Mouse (Mus musculus): ENCODE data around the gene Kbtbd8.

Kbtbd8 gene

DNA sequence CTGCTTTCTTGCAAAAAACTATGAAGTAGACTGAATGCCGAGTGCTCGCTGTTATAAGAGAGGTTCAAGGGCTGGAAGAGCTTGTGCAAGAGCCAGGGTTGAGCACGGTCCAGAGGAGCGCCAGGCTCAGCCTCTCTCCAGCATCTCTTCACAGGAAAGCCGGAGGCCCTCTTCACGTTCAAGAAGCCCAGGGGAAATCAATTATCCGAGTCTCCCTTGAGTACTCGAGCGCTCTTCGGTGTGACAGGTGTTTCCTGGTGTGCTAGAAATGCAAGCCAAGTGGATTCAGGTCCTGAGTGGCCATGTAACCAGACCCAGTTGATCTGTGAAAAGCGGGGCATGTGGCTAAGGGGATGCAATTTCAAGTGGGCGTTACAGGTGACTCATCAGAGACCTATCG, at the start of gene Kbtbd8:
Gene Kbtbd8, plus strand, starts transcription at position 295 of the 400 bp plus-strand sequence.
- peak; percentile 21 for DNase-seq (ENCODE audit: low spot score)

DNA sequence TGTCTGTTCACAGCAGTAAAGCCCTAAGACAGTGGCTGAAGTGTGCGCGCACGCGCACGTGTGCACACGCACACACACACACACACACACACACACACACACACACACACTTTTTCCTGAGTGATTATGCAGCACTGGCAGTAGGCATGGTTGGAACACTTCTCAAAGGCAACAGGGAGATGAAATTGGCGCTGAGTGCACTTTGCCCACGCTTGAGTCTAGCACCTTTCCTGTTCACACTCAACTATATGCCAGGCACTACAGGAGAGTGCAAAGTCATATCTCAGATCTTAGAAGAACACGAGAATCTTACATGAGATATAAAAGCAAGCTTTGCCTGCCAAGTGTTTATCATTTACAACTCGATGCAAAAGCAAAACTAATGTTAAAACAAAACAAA, 47.3 kb upstream of the Kbtbd8 start:
- DNase-seq (ENCODE audit: low spot score), result no peak

DNA sequence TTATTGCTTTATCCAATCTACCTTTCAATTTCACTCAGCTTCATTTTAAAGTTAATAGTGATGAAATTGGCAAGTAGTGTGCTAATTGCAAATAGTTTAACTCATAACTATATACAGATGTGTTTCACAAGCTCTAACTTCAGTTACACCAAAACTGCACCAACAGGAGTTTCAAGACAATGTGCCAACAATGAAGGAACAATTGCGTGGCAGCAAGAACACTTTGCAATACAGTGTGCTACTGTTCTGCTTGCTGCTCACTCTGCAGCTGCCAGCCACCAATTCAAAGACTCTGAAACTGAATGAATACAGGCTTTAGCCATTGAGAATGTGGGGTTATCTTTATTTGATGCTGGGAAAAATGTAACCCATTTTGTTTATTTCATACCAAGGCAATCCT, 31.8 kb upstream of the Kbtbd8 start:
- no peak for DNase-seq (ENCODE audit: low spot score)

DNA sequence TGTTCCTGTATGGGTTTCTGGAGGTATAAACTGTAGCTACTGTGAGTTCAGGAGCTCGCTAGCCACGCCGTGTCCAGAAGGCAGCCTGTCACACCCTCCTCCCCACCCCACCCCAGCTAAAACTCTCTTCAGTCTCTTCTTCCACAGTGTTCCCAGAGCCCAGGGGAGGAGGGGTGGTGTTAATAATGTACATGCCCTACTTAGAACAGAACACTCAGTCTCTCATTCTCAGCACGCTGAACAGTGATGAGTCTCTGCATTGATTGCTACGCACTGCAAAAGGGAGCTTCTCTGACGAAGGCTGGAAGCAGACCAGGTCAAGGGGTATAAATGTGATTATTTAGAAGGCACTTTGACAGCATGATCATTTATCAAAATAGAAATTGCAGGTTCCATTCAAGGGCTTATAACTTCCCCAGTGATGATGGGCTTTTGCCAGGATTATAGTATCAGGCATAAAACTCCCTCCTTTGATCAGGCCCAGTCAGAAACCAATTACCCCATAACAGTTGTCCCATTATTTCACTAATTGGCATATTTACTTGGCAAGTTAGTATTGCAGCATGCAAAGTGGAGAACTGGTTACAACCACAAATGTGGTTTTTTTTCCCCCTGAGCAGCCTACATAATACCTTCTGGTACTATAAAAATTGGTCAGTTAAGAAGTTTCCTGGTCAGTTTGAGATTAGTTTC, 29.7 kb upstream of the Kbtbd8 start:
- no peak for DNase-seq (ENCODE audit: low spot score)

DNA sequence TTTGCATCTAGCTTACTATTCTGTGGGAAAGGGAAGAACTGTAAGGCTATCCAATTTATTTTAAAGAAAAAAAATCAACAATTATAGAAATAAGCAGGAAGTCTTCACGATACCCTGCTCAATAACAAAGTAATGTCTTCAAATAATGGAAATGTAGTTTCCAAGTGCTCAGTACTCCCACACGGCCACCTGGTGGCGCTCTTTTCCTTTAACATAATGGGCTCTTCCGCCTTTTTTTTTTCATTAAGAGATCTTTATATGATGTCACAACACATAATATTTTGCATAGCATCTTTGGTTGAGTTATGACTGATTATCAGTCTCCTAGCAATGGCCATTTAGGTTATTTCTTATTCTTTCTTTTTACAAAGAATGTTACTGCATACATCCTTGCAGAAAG, 29.0 kb upstream of the Kbtbd8 start:
- DNase-seq (ENCODE audit: low spot score), result no peak

DNA sequence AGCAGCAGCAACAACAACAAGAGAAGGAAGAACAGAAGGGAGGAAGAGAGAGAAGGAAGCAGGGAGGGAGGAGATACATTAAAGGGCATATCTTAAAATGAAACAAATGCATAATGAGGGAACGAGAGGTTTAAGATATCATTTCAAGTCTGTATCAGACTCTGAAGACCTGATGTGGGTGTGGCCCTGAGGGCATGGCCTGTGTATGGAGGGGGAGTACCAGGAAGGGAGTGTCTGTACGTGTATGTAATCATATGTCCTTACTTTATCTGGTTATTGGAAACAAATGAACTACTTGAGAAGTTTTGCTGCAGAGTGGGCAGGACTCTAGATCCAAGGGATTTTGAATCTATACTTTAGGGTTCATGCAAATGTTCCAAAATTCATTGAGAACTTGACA, 22.3 kb upstream of the Kbtbd8 start:
- no peak for DNase-seq (ENCODE audit: low spot score)

DNA sequence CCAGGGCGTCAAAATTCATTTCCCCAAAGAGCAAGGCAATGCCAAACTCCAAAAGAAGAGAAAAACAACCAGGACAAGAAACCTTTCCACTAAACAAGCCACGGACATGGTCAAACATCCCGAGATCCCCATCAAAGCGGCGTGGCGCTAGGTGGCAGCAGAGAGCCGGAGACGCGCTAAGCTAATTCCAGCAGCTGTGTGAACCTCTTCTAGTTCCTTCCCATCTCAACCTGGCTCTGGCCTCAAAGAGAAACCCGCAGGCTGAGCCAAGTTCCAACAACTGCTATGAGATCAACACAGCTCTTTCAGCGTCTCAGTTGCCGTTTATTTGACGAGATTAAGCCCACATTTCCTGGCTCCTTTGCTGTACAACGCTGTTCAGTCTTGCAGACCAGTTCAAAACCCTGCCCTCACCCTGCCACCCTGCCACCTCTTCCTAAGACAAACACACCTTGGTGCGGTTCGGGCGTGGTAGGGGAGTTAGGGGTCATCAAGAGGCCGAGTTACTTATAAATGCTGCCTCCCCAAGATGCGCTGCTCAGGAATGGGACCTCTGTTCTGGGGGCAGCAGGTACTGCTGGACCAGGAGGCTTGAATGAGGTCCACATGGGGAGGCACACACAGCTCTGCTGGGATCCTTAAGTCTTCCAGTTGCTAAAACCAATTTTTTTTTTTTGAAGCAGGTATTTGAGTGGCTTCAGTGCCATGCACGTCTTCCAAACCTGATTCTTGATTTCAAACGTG, 18.5 kb upstream of the Kbtbd8 start:
- DNase-seq (ENCODE audit: low spot score), result peak; percentile 72

DNA sequence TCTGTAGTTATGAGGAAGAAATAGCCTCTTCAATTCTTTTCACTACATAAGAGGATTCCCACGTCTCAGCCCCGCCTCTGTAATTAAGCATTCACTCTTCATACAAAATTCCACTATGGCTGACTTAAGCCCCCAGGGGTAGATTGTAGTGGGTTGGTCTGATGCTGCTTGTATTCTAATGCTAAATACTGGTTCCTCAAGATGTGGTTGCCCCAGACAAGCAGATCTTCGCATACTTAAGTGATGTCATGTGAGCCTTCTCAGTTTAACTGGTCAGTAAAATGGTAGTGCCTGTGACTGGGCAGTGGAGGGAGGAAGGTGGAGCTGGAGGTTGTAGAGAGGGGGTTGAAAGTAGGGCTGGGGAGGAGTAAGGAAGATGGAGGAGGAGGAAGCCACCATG, 13.3 kb upstream of the Kbtbd8 start:
- DNase-seq (ENCODE audit: low spot score), result no peak

DNA sequence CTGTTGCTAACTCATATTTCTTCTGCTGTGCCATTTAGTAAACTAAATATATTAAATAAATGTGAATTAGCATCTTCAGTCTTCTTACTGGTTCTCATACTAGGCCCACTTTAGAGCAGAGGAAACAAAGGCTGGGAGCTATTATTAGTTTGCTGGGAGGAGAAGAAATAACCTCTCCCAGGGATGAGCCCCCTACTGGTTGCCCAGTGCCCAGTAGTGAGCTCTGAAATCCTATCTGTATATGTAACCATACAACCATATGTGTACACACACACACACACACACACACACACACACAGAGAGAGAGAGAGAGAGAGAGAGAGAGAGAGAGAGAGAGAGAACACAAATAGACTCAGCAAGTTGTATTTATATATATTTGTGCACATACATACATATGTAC, 8.6 kb upstream of the Kbtbd8 start:
- no peak for DNase-seq (ENCODE audit: low spot score)

DNA sequence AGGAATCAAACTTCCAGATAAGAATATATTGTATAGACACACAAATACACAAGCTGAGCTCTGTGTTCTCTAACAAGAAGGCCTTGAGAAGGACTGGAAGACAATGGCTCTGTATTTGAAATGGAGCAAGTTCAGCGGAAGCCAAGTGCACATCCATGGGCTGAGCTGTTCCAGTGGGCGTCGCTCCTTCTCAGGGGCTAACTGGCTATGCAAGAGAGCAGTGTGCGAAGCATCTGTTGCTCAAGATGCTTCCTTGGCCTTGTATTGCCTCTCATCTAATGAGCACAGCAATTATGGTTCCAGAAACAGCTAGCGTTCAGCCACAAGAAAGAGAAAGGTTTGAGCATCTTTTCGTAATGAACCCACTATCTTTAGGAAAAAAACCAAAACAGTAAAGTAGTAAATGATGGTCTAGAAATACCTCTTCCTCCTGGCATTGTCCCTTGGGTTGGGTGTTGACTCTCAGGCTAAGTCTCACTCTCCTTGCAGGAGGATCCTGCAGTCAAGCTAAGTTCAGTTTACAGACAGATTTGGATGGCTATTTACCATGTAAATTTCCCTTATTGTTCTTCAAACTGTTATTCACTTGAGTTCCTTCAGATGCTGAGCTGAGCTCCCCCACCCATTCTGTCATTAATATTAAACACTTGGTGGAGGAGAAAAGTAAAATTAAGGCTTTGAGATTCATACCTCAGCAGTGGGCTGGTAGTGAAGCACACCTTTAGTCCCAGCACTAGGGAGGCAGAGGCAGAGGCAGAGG, 7.2 kb upstream of the Kbtbd8 start:
- no peak for DNase-seq (ENCODE audit: low spot score)

DNA sequence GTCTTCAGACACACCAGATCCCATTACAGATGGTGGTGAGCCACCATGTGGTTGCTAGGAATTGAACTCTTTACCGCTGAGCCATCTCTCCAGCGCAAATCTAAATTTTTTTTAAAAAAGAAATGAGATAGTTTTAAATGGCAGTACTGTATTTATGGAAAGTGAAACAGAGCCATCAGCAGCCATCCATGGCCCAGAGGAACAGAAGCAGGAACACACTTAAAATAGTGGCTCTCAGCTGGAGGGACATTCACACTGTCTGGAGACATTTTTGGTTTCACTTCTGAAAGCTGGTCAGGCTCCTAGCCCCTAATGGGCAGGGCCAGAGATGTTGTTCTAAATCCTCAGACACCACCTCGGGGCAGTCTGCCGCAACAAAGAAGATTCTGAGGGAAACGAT, 5.0 kb upstream of the Kbtbd8 start:
- no peak for DNase-seq (ENCODE audit: low spot score)

DNA sequence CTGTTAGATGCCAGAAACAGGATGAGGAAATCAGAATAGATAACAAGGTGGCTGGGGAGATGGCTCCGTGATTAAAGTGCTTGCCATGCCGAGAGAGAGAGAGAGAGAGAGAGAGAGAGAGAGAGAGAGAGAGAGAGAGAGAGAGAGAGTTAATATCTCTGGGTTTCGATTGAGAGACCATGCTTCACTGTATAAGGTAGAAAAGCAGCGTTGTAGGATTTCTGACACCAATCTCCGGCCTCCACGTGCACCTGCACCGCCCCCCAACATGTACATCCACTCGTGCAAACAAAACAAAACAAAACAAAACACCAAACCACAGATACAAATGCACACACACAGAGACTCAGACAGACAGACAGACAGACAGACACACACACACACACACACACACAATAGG, 527 bp upstream of the Kbtbd8 start:
- DNase-seq (ENCODE audit: low spot score), result no peak

DNA sequence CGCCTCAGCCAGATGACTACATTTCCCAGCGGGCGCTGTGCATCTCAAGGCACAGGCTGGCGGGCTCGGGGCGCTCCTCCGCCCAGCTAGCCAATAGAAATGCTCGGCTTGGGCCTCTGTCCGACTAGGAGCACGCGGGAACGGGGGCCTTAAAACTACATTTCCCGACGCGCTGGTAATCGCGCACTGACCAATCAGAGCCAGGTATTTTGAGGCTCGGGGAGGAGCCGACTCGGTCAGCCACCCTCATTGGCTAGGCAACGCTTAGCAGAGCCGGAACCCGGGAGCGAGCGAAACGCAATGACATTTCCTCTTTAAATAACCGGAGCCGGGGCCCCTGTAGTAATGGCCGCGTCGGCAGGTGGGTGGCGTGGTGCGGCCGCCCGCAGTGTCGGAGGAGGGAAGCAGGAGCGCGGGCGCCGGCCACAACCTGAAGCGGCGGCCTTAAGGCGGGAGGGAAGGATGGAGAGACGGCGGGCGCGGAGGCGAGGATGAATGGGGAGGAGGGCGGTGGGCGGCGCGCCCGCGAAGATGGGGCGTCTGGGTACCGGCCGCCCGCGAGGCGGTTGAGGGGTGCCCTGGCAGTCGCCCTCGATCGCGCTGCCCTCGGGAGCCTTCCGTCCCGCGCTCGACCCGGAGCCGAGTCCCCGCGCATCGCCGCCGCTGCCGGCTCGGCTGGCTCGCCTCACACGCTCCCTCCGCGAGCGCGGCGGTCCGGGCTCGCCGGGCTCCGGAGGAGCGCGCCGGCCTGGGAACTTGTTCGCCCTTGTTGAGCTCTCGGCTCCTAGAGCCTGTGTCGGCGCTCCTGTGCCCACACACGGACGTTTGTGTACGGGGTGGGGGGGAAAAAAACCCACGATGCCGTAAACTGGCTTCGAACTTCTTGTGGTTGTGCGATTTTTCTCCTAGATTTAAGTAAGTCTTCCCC, 838 bp downstream of the Kbtbd8 start:
- DNase-seq (ENCODE audit: low spot score), result peak; percentile 97

DNA sequence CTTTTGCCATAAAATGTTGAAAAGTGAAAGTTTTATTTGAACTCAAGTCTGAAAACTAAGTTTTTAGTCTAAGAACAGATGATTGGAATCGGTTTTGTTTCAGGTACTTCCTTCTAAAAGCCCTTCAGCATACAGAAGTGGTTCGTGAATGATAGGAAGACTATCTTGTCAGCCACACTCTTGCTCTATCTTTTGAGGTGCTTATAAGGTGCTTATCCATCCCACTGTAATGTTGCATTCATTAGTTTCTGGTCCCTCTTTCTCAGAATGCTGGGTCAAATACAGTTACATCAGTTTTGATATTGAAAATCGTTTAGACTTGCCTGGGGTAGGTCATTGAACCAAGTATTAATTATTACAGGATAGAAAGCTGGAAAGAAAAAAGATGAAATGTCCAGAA, 2.3 kb downstream of the Kbtbd8 start:
- DNase-seq (ENCODE audit: low spot score), result no peak

DNA sequence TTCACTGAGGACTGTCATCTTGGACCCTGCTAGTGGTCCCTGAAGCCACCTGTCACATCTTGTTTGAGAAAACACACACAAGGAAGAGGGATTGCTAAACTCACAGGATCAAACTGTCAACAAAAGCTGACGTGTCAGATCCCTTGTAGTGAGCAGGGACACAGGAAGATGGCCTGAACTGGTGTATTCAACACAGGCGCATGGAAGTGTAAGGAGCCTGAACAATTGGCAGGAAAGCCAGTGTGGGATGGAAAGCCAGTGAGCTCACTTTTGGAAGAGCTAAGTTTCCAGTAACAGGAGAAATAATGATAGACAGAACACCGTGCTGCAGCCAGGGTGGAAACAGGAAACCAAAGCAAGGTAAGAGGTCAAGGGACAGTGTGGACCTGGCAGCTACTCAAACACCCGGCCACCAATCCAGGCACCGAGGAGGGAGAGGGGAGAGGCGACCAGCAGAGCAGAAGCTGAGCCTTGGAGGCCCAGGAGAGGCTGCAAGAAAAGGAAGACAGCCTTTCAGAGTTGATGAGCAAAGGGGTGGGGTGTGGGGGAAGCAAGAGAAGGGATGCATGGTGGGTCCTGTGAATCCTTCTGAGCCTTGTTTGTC, 33.0 kb downstream of the Kbtbd8 start:
- no peak for DNase-seq (ENCODE audit: low spot score)

DNA sequence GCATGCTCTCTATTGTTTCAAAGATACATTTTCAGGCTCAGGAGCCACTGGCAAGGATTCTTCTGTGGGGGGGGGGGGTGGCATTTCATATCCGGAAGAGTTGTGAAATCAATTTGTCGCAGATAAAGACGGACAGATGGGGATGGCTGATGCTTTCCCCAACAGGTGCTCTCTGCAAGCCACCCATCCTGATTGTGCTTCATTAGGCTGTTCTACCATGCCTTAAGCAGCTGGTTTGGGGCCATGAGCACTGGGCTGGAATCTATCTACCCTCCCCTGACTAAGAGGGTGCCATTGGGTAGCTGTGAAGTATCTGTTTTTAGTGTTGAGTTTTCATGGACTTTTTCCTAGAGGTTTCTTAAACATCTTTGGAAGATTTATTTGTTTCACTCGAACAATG, 33.8 kb downstream of the Kbtbd8 start:
- no peak for DNase-seq (ENCODE audit: low spot score)

DNA sequence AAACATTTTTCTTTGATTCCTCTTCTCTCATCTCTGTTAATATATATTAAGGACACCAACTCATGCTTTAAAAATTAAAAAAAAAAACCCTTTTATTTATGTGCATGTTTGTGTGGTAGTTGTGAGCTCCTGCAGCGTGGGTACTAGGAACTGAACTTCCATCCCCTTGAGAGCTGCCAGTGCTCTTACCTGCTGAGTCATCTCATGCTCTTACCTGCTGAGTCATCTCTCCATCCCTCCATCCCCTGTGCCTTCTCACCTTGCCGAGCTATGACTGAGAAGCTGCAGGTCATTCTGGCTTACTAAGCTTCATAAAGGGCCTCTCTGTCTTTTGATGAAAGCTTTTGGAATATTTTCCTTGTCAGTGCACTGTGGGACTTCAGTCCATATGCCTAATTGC, 34.5 kb downstream of the Kbtbd8 start:
- DNase-seq (ENCODE audit: low spot score), result no peak

DNA sequence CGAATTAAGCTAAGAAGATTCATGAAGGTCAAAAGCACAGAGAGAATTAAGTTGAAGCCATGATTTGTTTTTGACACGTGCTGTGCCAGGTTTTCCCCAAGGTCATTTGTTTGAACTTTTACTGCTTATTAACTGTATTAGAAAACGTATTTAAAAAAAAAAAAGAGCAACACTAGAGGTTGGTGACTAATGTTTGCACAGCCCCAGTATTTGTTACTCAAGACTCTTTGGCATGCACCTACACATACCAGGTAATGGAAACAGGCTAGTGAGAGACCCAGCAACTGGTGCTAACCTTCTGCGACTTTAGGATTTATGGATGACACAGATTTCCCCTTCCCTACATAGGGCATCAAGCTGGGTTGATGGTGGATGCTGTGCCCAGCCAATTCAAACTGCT, 46.9 kb downstream of the Kbtbd8 start:
- peak; percentile 10 for DNase-seq (ENCODE audit: low spot score)

DNA sequence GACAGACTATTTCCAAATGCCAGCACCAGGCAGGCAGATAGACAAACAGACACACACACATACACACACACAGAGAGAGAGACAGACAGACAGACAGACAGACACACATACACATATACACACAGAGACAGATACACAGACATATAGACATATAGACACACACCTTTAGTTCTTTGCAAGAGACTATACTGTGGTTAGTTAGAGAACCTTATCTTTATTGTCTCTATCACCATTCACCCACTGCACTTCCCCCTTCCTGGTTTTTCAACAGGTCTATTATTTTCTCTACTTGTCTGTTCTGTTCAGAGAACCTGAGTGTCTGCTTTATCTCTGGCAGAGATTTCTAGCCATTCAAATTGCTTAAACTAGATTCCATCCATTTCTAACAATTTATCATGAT, 48.6 kb downstream of the Kbtbd8 start:
- DNase-seq (ENCODE audit: low spot score), result no peak

DNA sequence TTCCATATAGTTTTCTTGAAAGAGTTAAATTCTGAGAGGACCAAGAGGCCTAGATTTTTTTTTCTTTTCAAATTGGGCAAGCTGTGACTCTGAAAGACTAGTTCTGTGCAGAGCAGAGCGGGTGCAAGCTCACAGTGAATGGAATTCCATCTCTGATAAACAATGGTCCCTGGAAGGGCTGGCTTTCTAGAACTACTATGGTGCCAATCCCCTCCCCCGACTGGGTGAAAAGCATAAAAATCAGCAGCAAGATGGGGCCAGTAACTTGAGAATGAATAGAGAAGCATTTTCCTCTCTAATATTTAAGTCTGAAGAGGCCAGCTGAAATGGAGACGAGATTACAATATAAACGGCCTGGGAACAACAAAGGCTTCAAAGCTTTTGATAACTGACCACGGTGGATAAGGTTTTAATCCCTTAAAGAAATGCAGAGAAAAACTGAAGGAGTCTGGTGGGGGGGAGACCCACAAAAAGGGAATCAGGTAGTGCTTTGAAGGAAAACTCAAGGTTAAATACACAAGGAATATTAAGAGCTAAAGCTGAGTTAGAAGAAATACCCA, 50.7 kb downstream of the Kbtbd8 start:
- no peak for DNase-seq (ENCODE audit: low spot score)

DNA sequence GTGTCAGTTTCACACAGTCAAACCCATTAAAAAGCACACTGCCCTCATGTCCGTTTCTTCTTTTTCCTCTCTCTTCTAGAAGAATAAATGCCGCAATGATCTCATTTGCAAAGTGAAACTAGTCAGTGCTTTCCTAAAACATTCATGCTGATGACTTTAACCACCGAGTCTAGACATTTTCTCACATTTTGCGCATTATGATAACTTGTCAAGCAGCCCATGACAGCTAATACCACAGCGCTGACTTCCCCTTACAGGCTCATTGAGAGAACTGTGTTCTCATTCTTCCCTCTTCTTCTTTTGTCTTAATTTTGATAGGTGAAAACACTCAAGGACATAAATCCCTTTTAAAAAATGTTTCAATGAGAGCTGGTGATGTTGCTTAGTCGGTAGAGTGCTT, 52.4 kb downstream of the Kbtbd8 start:
- DNase-seq (ENCODE audit: low spot score), result no peak

All from lung, postnatal 25 days (tissue).